Mouse (Mus musculus): ENCODE results near the gene Ctnnd2. TPM values are rescaled to one million over a fixed set of nuclear protein-coding genes. Genes with fewer than 3 reads are reported as not detected.
"Not testable (repeated sequence)": the region's sequence is repeated elsewhere in the genome, so short reads cannot be mapped to it uniquely, and the experiment has no call there.

Ctnnd2 gene
- 0.02 TPM for polyA plus RNA-seq (2012; fragmentation: generic; extraction: Trizol)

GRCm38 (mm10) chr15:30172391-30173281 lies at the start of gene Ctnnd2:
Ctnnd2 (plus strand) TSS chr15:30172593.
- H3ac ChIP-seq (ENCODE audit: control insufficient read depth, insufficient read length), result no peak within 1 kb of the TSS
- TF ChIP-seq USF1 (IDR thresholded peaks at IDR 0.05; ENCODE audit: low read depth) (no peak), MAX (IDR thresholded peaks at IDR 0.05; ENCODE audit: low read depth) (no peak), REST (IDR thresholded peaks at IDR 0.05; ENCODE audit: insufficient read depth, insufficient read length) (no peak), POLR2A (IDR thresholded peaks at IDR 0.05; ENCODE audit: insufficient read length, low read depth) (no peak), E2F4 (IDR thresholded peaks at IDR 0.05; ENCODE audit: insufficient read depth) (no peak)
- H3K4me2 ChIP-seq (ENCODE audit: low read depth), result no peak within 1 kb of the TSS
- peaks cover 19% of the 10 kb centered on the region for H3K27me3 ChIP-seq (ENCODE audit: control insufficient read depth, insufficient read depth, insufficient read length)
- H3K79me2 ChIP-seq (ENCODE audit: control insufficient read depth, insufficient read depth), result no peaks in the 10 kb centered on the region
- H3K36me3 ChIP-seq (ENCODE audit: control insufficient read depth, insufficient read depth), result no peaks in the 10 kb centered on the region
- no peak within 1 kb of the TSS for H3K4me3 ChIP-seq

DNA sequence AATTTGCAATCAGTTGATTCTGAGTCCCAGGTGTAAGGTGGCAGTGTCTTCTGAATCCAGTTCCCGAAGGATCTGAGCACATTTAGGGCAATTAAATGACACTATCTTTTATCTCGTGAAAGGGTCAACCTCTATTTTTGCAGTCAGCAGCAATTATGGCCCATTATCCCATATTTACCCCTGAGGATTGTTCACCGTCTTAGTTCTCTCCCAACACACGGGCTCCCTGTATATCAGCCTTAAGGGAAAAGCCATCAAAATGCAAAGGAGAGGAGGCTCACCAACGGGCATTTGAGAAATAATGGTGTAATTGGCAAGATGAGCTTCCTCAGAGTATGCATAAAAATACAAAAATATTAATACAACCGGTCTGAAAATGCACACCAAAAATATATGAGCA lies 41.7 kb upstream of the Ctnnd2 start:
- Histone ChIP-seq H3K4me3 (no peak overlapping the region), H3K4me2 (ENCODE audit: low read depth) (no peak overlapping the region), H3K27me3 (ENCODE audit: control insufficient read depth, insufficient read depth, insufficient read length) (no peaks in the 10 kb centered on the region), H3ac (ENCODE audit: control insufficient read depth, insufficient read length) (no peak overlapping the region), H3K79me2 (ENCODE audit: control insufficient read depth, insufficient read depth) (no peaks in the 10 kb centered on the region), H3K36me3 (ENCODE audit: control insufficient read depth, insufficient read depth) (no peaks in the 10 kb centered on the region)
- TF ChIP-seq E2F4 (IDR thresholded peaks at IDR 0.05; ENCODE audit: insufficient read depth) (no peak), TCF12 (IDR thresholded peaks at IDR 0.05; ENCODE audit: insufficient read depth, poor library complexity, severe bottlenecking) (no peak), MYOG (IDR thresholded peaks at IDR 0.05; ENCODE audit: control insufficient read depth in 1 of 3, insufficient read depth in 1 of 3, insufficient read length in 2 of 3, low read depth in 2 of 3) (no peak), SRF (IDR thresholded peaks at IDR 0.05; ENCODE audit: control insufficient read depth, insufficient read length, low read depth) (no peak), POLR2A (IDR thresholded peaks at IDR 0.05; ENCODE audit: insufficient read length, low read depth) (no peak), REST (IDR thresholded peaks at IDR 0.05; ENCODE audit: insufficient read depth, insufficient read length) (no peak), POLR2AphosphoS2 (IDR thresholded peaks at IDR 0.05; ENCODE audit: insufficient read length, low read depth) (no peak)

- not testable (repeated sequence) for H3K79me2 ChIP-seq (ENCODE audit: control insufficient read depth, insufficient read depth); H3K27me3 ChIP-seq (ENCODE audit: control insufficient read depth, insufficient read depth, insufficient read length); H3K4me3 ChIP-seq; H3K4me2 ChIP-seq (ENCODE audit: low read depth); H3ac ChIP-seq (ENCODE audit: control insufficient read depth, insufficient read length); H3K36me3 ChIP-seq (ENCODE audit: control insufficient read depth, insufficient read depth)
Measured at GRCm38 (mm10) chr15:30139626-30140025, 32.8 kb upstream of the Ctnnd2 start.

- H3K27me3 ChIP-seq (ENCODE audit: control insufficient read depth, insufficient read depth, insufficient read length), result no peaks in the 10 kb centered on the region
- TF ChIP-seq REST (IDR thresholded peaks at IDR 0.05; ENCODE audit: insufficient read depth, insufficient read length), result no peak
- TF ChIP-seq MYOD1 (IDR thresholded peaks at IDR 0.05; ENCODE audit: control insufficient read depth in 1 of 3, insufficient read length in 2 of 3, low read depth in 2 of 3), result no peak
- no peak for TF ChIP-seq E2F4 (IDR thresholded peaks at IDR 0.05; ENCODE audit: insufficient read depth)
- TF ChIP-seq TCF12 (IDR thresholded peaks at IDR 0.05; ENCODE audit: insufficient read depth, poor library complexity, severe bottlenecking), result no peak
- TF ChIP-seq TCF3 (IDR thresholded peaks at IDR 0.05; ENCODE audit: insufficient read length, low read depth), result no peak
- TF ChIP-seq CEBPB (IDR thresholded peaks at IDR 0.05; ENCODE audit: insufficient read depth, poor library complexity, severe bottlenecking), result no peak
- TF ChIP-seq MYOG (IDR thresholded peaks at IDR 0.05; ENCODE audit: control insufficient read depth in 1 of 3, insufficient read depth in 1 of 3, insufficient read length in 2 of 3, low read depth in 2 of 3), result no peak
- H3K4me3 ChIP-seq, result no peak overlapping the region
Measured at GRCm38 (mm10) chr15:30145413-30145812, 27.0 kb upstream of the Ctnnd2 start.

GRCm38 (mm10) chr15:30152176-30152575 lies 20.2 kb upstream of the Ctnnd2 start:
- Histone ChIP-seq H3K79me2 (ENCODE audit: control insufficient read depth, insufficient read depth) (no peaks in the 10 kb centered on the region), H3ac (ENCODE audit: control insufficient read depth, insufficient read length) (no peak overlapping the region), H3K4me2 (ENCODE audit: low read depth) (no peak overlapping the region), H3K36me3 (ENCODE audit: control insufficient read depth, insufficient read depth) (no peaks in the 10 kb centered on the region), H3K4me3 (no peak overlapping the region), H3K27me3 (ENCODE audit: control insufficient read depth, insufficient read depth, insufficient read length) (no peaks in the 10 kb centered on the region)
- no peak for TF ChIP-seq REST (IDR thresholded peaks at IDR 0.05; ENCODE audit: insufficient read depth, insufficient read length)
- no peak for TF ChIP-seq E2F4 (IDR thresholded peaks at IDR 0.05; ENCODE audit: insufficient read depth)
- TF ChIP-seq MYOG (IDR thresholded peaks at IDR 0.05; ENCODE audit: control insufficient read depth in 1 of 3, insufficient read depth in 1 of 3, insufficient read length in 2 of 3, low read depth in 2 of 3), result no peak
- no peak for TF ChIP-seq TCF3 (IDR thresholded peaks at IDR 0.05; ENCODE audit: insufficient read length, low read depth)
- TF ChIP-seq USF1 (IDR thresholded peaks at IDR 0.05; ENCODE audit: low read depth), result no peak
- TF ChIP-seq MAX (IDR thresholded peaks at IDR 0.05; ENCODE audit: low read depth), result no peak
- no peak for TF ChIP-seq SRF (IDR thresholded peaks at IDR 0.05; ENCODE audit: control insufficient read depth, insufficient read length, low read depth)

More at GRCm38 (mm10) chr15:30145413-30145812, 27.0 kb upstream of the Ctnnd2 start:
- Histone ChIP-seq H3K79me2 (ENCODE audit: control insufficient read depth, insufficient read depth) (no peaks in the 10 kb centered on the region), H3ac (ENCODE audit: control insufficient read depth, insufficient read length) (no peak overlapping the region), H3K4me2 (ENCODE audit: low read depth) (no peak overlapping the region), H3K36me3 (ENCODE audit: control insufficient read depth, insufficient read depth) (no peaks in the 10 kb centered on the region)
